Mouse (Mus musculus) liver, embryonic 16.5 days (tissue): Measurements from ENCODE around the gene Sowahb. TPM values are rescaled to one million over a fixed set of nuclear protein-coding genes. Genes with fewer than 3 reads are reported as not detected.
A peak's percentile ranks its signal among the peaks of the same experiment; 100 is the strongest.

ENCODE experiments used
- ATAC-seq: fragments of 200-750 bp; cut with Nextera tagmentation; 2 replicates; pipeline ENCODE4 v1.8.0; 2017; ENCODE audit warnings: low read depth, mild to moderate bottlenecking, moderate number of reproducible peaks, moderate library complexity
- H3K27ac ChIP-seq: fragments of 300-500 bp; sonication (generic); 2 replicates; pipeline ENCODE4 v1.5.1; 2014; ENCODE audit warnings: mild to moderate bottlenecking, low read length
- H3K27me3 ChIP-seq: fragments of 300-500 bp; sonication (generic); 2 replicates; pipeline ENCODE4 v1.6.1; 2014; ENCODE audit warnings: low read depth, low read length, mixed read lengths; ENCODE audit not compliant: control insufficient read depth, insufficient read depth
- H3K36me3 ChIP-seq: fragments of 300-500 bp; sonication (generic); 2 replicates; pipeline ENCODE4 v1.6.1; 2014; ENCODE audit warnings: mild to moderate bottlenecking; ENCODE audit not compliant: control insufficient read depth, insufficient read depth
- H3K4me1 ChIP-seq: fragments of 300-500 bp; sonication (generic); 2 replicates; pipeline ENCODE4 v1.6.1; 2014; ENCODE audit warnings: low read depth, low read length, mixed read lengths; ENCODE audit not compliant: control insufficient read depth
- H3K4me2 ChIP-seq: fragments of 300-500 bp; sonication (generic); 2 replicates; pipeline ENCODE4 v1.6.1; 2014; ENCODE audit warnings: low read depth, low read length, mixed read lengths
- H3K4me3 ChIP-seq: fragments of 300-500 bp; sonication (generic); 2 replicates; pipeline ENCODE4 v1.5.1; 2014; ENCODE audit warnings: low read depth, mild to moderate bottlenecking, low read length
- H3K9ac ChIP-seq: fragments of 300-500 bp; sonication (generic); 2 replicates; pipeline ENCODE4 v1.6.1; 2014; ENCODE audit warnings: low read depth, low read length
- H3K9me3 ChIP-seq: fragments of 300-500 bp; sonication (generic); replicated peaks from 2 replicates; pipeline ENCODE4 v1.6.1; 2016; ENCODE audit warnings: low read length; ENCODE audit not compliant: control insufficient read depth
- WGBS: fragments of 180-500 bp; shearing (Covaris S2); extraction: QIAGEN DNeasy Blood & Tissue Kit; methylation state at CpG from one replicate; pipeline ENCODE4 v1.1.7; 2014; ENCODE audit not compliant: insufficient replicate concordance; 5-methylcytosine and 5-hydroxymethylcytosine counted together
- polyA plus RNA-seq: library from polyadenylated mRNA; unstranded; fragments of >200 nt; fragmentation: Nextera tagmentation; extraction: Ambion mirVana; gene quantifications from 2 replicates; pipeline ENCODE4 v1.2.1, GENCODE M21; 2015

Sowahb gene
- polyA plus RNA-seq, result 1.1 and 1.4 TPM in 2 replicates

- Histone ChIP-seq H3K36me3 (no peaks in the 10 kb centered on the region), H3K9me3 (no peaks in the 10 kb centered on the region), H3K9ac (peak within 1 kb of the TSS; percentile 44), H3K27me3 (peaks cover 37% of the 10 kb centered on the region), H3K27ac (peak within 1 kb of the TSS; percentile 24; the same call in 1 of the 2 replicates), H3K4me3 (peak within 1 kb of the TSS; percentile 60), H3K4me2 (peak within 1 kb of the TSS; percentile 53), H3K4me1 (no peaks in the 10 kb centered on the region; the same call in none of the 2 replicates)
- ATAC-seq, result peak; percentile 90
- WGBS, result 1% methylated on average over 65 of the region's 68 CpGs
Measured at GRCm38 (mm10) chr5:93044584-93045370, at the start of gene Sowahb. TSS of gene Sowahb (minus strand) at chr5:93045022.

DNA sequence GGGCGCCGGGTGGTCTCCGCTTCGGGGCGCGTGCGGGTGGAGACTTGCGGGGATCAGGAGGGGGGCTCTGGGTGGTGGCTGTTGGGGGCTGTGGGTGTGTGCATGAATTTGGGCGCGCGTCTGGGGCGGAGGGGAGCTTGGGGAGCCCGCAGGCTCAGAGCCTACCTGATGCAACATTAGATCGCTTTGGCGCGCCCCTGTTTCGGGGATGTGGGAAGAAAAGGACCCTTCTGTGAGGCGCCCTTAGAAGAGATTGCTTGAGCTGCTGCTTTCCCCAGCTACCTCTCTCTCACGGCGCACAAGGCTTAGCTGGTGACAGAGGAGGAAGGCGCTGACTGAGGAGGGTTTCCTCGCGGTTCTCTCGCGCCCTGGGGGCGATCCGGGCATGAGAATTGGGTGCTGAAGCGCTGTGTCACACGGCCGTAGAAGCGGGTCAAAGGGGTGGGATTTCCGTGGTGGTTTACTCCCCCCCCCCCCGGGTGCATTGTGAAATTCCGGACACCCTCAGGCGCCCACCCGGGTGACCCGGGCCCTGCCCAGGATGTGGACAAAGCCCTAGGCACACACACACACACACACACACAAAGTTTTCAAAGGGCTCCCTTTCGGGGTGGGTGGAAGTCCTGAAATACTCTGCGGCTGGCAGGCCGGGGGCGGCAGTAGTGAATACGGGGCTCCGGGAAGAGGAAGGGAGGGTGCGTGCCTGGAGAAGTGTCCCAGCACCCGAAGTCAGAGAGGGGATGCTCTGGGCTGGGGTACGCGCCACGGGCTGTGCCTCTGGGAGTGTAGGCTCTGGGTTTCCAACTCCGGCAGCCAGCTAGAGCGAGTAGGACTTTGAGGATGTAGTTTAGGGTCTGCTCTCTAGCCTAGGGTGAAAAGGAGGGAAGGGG is 49.1 kb upstream of the Sowahb start:
- peak; percentile 12 for ATAC-seq

DNA sequence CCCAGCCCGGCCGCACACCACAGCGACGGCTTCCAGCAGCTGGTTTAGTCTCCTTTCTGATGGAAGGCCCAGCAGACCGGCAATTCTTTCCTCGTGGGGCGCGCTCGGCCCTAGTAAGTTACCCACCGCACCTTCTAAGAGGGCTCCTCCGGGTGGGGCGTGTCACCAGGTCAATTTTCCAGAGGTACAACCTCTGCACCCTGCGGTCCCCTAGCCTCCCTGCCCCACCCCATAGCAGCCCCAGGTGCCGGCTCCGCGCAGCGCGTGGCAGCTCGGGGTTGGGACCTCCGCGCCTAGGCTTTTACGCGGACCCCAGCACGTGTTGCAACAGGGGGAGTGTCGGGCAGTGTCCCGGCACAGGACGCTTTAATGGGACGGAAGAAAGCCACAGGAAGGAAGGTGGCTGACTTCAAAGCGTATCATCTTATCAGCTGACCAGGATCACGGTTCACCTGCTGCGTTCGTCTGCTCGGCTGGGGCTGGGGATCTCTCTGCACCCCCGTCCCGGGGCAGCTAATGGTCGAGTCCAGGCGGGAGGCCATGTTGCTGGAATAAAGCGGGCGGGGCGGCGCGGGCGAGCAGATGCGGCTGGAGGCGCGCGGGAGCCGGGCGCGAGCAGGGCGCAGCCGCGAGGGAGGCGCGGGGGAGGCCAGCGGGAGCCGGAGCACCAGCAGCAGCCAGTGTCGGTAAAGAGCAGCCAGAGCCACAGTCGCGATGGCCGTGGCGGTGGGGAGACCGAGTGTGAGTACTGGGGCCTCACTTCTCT is 48.2 kb upstream of the Sowahb start, which contains the start of gene Sept11:
Sept11 (plus strand) TSS at position 581 of the 766 bp plus-strand sequence.
- Histone ChIP-seq H3K4me1 (peaks cover 10% of the 10 kb centered on the region), H3K9ac (peak within 1 kb of the TSS; percentile 65), H3K4me3 (peak within 1 kb of the TSS; percentile 66), H3K4me2 (peak within 1 kb of the TSS; percentile 85), H3K27ac (peak within 1 kb of the TSS; percentile 10; the same call in 1 of the 2 replicates), H3K27me3 (no peaks in the 10 kb centered on the region), H3K36me3 (no peaks in the 10 kb centered on the region), H3K9me3 (no peaks in the 10 kb centered on the region)
- peak; percentile 90 for ATAC-seq
- WGBS, result under 1% methylated on average over 63 of the region's 63 CpGs

More for the DNA sequence above, 49.1 kb upstream of the Sowahb start:
- Histone ChIP-seq H3K27me3 (no peaks in the 10 kb centered on the region), H3K4me1 (peaks cover 10% of the 10 kb centered on the region), H3K9me3 (no peaks in the 10 kb centered on the region), H3K9ac (peak overlapping the region; percentile 65), H3K4me2 (peak overlapping the region; percentile 85), H3K27ac (peak overlapping the region; percentile 10; the same call in 1 of the 2 replicates), H3K4me3 (peak overlapping the region; percentile 66), H3K36me3 (no peaks in the 10 kb centered on the region)
- under 1% methylated on average over 50 of the region's 50 CpGs for WGBS

DNA sequence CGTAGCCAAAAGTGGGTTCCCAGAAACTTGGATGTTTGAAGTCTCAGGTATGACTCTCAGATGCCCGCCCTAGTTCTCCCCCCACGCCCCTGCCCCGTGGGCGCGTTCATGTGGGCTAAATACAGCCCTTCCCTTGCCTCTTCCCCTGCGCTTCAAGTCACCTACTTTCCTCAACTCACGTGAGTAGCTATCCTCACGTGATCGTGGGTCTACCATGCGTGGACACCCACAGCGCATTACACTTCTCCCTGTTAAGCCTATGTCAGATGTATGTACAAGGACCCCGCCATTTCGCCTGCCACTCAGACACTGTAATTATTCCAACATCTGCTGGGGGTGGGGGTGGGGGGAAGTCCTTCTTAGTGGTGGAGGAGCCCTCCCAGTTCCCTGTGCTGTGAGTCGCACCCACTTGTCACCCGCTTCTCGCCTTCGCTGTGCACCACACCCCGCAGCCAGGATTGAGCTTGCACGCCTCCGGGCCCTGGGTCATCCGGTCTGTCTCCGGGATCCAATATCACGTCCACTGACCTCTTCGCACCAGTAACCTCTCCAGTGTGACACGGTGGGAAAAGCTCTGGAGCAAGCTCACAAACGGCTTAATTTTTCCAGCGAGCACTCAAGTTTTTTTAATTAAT is 47.4 kb upstream of the Sowahb start:
- Histone ChIP-seq H3K27me3 (no peaks in the 10 kb centered on the region), H3K36me3 (no peaks in the 10 kb centered on the region), H3K9ac (peak overlapping the region; percentile 65), H3K27ac (no peak overlapping the region), H3K4me1 (peaks cover 10% of the 10 kb centered on the region), H3K9me3 (no peaks in the 10 kb centered on the region), H3K4me3 (peak overlapping the region; percentile 66), H3K4me2 (peak overlapping the region; percentile 85)
- WGBS, result 4% methylated on average over 28 of the region's 28 CpGs
- ATAC-seq, result peak; percentile 17; the same call in 1 of the 2 replicates

- Histone ChIP-seq H3K4me1 (peaks cover 10% of the 10 kb centered on the region), H3K4me3 (no peak overlapping the region), H3K9me3 (no peaks in the 10 kb centered on the region), H3K36me3 (no peaks in the 10 kb centered on the region), H3K27me3 (no peaks in the 10 kb centered on the region), H3K4me2 (no peak overlapping the region), H3K27ac (no peak overlapping the region), H3K9ac (no peak overlapping the region)
- no peak for ATAC-seq
- WGBS, result 62% methylated on average over 3 of the region's 3 CpGs
Measured at GRCm38 (mm10) chr5:93091266-93091665, 46.4 kb upstream of the Sowahb start.

GRCm38 (mm10) chr5:93085900-93086299 is 41.1 kb upstream of the Sowahb start:
- Histone ChIP-seq H3K27ac (no peak overlapping the region), H3K36me3 (no peaks in the 10 kb centered on the region), H3K4me1 (no peaks in the 10 kb centered on the region), H3K4me3 (no peak overlapping the region), H3K9me3 (no peaks in the 10 kb centered on the region), H3K9ac (no peak overlapping the region), H3K27me3 (no peaks in the 10 kb centered on the region), H3K4me2 (no peak overlapping the region)
- WGBS, result 56% methylated on average over 4 of the region's 4 CpGs
- ATAC-seq, result no peak

DNA sequence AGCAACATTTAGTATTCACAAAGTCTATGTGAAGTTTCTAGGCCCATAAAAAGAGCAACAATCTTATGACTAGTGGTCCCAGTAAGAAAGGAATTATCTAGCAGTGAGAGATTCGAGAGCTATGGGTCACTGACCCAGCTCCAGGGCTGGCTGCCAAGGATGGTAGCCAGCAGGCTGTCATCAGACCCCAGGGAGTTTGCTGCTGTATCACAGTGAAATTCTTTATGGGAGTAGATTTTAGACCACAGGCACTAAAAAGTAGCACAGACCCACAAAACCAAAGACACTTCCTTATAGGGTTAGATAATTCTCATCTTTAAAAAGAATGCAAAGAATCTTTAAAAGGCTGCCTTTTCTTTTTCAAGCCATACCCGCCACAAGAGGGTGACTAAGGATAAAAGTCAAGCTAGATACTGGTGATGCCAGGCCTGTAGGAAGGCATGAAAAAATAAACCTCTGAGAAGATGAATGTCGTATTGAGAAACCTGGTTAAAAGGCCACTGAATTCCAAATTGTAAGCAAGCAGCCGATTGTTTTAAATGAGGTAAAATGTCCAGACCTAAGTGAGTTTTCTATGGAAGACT is 40.3 kb upstream of the Sowahb start:
- Histone ChIP-seq H3K4me3 (no peak overlapping the region), H3K9me3 (no peaks in the 10 kb centered on the region), H3K4me1 (no peaks in the 10 kb centered on the region), H3K27me3 (no peaks in the 10 kb centered on the region), H3K9ac (no peak overlapping the region), H3K27ac (no peak overlapping the region), H3K36me3 (no peaks in the 10 kb centered on the region), H3K4me2 (no peak overlapping the region)
- ATAC-seq, result no peak
- WGBS, result 48% methylated on average over 4 of the region's 4 CpGs

DNA sequence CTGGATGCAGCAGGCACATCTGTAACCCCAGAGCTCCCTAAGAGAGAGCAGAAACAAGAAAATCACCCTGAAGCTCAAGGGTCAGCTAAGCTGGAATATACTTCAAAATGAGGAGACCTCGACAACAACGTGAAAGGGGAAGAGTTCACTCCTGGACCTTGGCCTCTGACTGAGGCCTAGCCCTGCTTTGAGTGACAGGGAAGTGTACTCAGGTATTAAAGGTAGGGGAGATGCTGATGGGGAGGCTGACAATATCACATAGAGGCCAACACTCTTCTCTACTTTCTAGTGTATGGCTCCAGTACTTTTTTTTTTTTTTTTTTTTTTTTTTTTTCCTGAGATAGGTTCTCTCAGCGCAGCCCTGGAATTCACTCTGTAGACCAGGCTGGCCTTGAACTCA is 34.8 kb upstream of the Sowahb start:
- Histone ChIP-seq H3K9ac (no peak overlapping the region), H3K27ac (no peak overlapping the region), H3K4me3 (no peak overlapping the region), H3K27me3 (no peaks in the 10 kb centered on the region), H3K9me3 (no peaks in the 10 kb centered on the region), H3K4me2 (no peak overlapping the region), H3K36me3 (no peaks in the 10 kb centered on the region), H3K4me1 (no peaks in the 10 kb centered on the region)
- WGBS, result 72% methylated on average over 3 of the region's 3 CpGs
- no peak for ATAC-seq
